Mouse (Mus musculus): ENCODE data around the gene Gcg. TPM values are rescaled to one million over a fixed set of nuclear protein-coding genes. Genes with fewer than 3 reads are reported as not detected.

Gene Gcg
- polyA plus RNA-seq (2012; rRNA removed), result 0.21 TPM in 1 of 2 replicates, not detected in the other

DNA sequence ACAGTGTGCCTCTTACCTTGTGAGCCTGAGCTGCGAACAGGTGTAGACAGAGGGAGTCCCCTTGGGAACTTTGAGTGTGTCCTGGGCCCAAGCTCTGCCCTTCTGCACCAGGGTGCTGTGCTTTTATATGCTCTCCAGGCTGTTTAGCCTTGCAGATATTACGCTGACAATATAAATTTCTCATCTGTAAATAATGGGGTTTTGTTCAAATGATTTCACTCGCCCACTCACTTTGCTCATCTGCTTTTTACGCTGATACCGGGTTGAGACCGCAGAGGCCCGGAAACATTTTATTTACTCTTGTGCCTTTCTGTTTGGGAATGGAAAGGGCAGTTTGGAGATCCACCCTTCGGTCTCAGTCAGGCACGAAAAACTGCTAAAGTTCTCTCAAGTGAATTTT, at the start of gene Gcg:
TSS of gene Gcg (minus strand) at position 101 of the 400 bp plus-strand sequence.
- TF ChIP-seq CTCF (IDR thresholded peaks at IDR 0.05; ENCODE audit: extremely low read depth, insufficient read depth, insufficient read length, insufficient replicate concordance), result no peak
- TF ChIP-seq POLR2A (IDR thresholded peaks at IDR 0.05; ENCODE audit: low read depth, low read length), result no peak
- Histone ChIP-seq H3K27me3 (ENCODE audit: control insufficient read depth, insufficient read depth, low read length) (no peaks in the 10 kb centered on the region), H3K36me3 (ENCODE audit: control insufficient read depth, insufficient read depth, low read length) (no peaks in the 10 kb centered on the region), H3K27ac (ENCODE audit: insufficient read depth, low read length) (no peak within 1 kb of the TSS), H3K4me1 (ENCODE audit: control insufficient read depth, insufficient read depth, insufficient read length) (no peaks in the 10 kb centered on the region), H3K4me3 (ENCODE audit: extremely low read depth, insufficient read depth, insufficient read length) (no peak within 1 kb of the TSS)
- no peak for DNase-seq (ENCODE audit: low read depth in 1 of 2, low spot score in 2 of 2)
- 91% methylated on average over 9 of the region's 9 CpGs for WGBS

GRCm38 (mm10) chr2:62531065-62531464, 47.6 kb upstream of the Gcg start:
- no peak for DNase-seq (ENCODE audit: low read depth in 1 of 2, low spot score in 2 of 2)
- TF ChIP-seq POLR2A (IDR thresholded peaks at IDR 0.05; ENCODE audit: low read depth, low read length), result no peak
- no peak for TF ChIP-seq CTCF (IDR thresholded peaks at IDR 0.05; ENCODE audit: extremely low read depth, insufficient read depth, insufficient read length, insufficient replicate concordance)
- Histone ChIP-seq H3K4me1 (ENCODE audit: control insufficient read depth, insufficient read depth, insufficient read length) (no peaks in the 10 kb centered on the region), H3K27me3 (ENCODE audit: control insufficient read depth, insufficient read depth, low read length) (no peaks in the 10 kb centered on the region), H3K36me3 (ENCODE audit: control insufficient read depth, insufficient read depth, low read length) (no peaks in the 10 kb centered on the region), H3K4me3 (ENCODE audit: extremely low read depth, insufficient read depth, insufficient read length) (no peak overlapping the region), H3K27ac (ENCODE audit: insufficient read depth, low read length) (no peak overlapping the region)
- WGBS, result 76% methylated on average over 1 of the region's 1 CpGs

- Histone ChIP-seq H3K27ac (ENCODE audit: insufficient read depth, low read length) (no peak overlapping the region), H3K4me1 (ENCODE audit: control insufficient read depth, insufficient read depth, insufficient read length) (no peaks in the 10 kb centered on the region), H3K36me3 (ENCODE audit: control insufficient read depth, insufficient read depth, low read length) (no peaks in the 10 kb centered on the region), H3K4me3 (ENCODE audit: extremely low read depth, insufficient read depth, insufficient read length) (no peak overlapping the region), H3K27me3 (ENCODE audit: control insufficient read depth, insufficient read depth, low read length) (no peaks in the 10 kb centered on the region)
- 88% methylated on average over 9 of the region's 9 CpGs for WGBS
- no peak for DNase-seq (ENCODE audit: low read depth in 1 of 2, low spot score in 2 of 2)
- TF ChIP-seq POLR2A (IDR thresholded peaks at IDR 0.05; ENCODE audit: low read depth, low read length), result no peak
These were observed 42.9 kb upstream of the Gcg start for GRCm38 (mm10) chr2:62526399-62526798.

DNA sequence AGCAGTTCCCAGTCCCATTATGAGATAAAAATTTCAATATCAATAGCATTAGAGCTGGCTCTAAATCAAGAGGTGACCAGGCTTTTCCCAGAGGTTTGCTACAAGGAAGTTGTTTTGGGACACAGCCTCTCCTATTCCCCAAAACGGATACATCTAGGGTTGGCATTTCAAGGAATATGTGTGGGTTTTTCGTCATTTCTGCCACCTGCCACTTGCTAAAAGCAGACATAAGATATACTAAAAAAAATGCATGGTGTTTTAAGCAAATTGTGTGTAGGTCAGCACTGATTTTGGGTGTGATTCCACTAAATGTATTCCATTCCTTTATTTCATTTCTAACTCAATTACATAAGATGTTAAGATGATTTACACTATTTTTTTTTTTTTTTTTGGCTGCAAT, 34.3 kb upstream of the Gcg start:
- WGBS, result 85% methylated on average over 2 of the region's 2 CpGs

DNA sequence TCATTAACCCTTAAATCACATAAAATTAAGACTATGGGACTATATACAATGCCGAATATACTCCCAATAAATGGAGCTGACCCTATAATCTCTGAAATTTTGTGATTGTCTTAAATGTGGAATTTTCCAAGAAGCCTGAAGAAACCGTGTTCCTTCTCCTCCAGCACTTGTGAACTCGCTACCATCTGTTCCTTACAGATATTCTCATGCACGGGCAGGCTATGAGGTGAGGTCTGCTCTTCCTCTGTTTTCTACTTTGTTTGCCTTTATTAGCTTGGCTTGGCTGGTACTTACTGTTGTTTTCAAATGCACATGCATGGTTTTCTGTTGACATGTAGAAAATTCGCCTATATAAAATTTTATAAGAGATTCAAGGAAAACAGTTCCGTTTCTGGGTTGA, 31.0 kb upstream of the Gcg start:
- H3K27ac ChIP-seq (ENCODE audit: insufficient read depth, low read length), result no peak overlapping the region
- H3K4me1 ChIP-seq (ENCODE audit: control insufficient read depth, insufficient read depth, insufficient read length), result no peaks in the 10 kb centered on the region
- TF ChIP-seq CTCF (IDR thresholded peaks at IDR 0.05; ENCODE audit: extremely low read depth, insufficient read depth, insufficient read length, insufficient replicate concordance) (no peak), POLR2A (IDR thresholded peaks at IDR 0.05; ENCODE audit: low read depth, low read length) (no peak)
- no peak for DNase-seq (ENCODE audit: low read depth in 1 of 2, low spot score in 2 of 2)
- no peaks in the 10 kb centered on the region for H3K27me3 ChIP-seq (ENCODE audit: control insufficient read depth, insufficient read depth, low read length)
- 87% methylated on average over 6 of the region's 6 CpGs for WGBS
- H3K36me3 ChIP-seq (ENCODE audit: control insufficient read depth, insufficient read depth, low read length), result no peaks in the 10 kb centered on the region
- H3K4me3 ChIP-seq (ENCODE audit: extremely low read depth, insufficient read depth, insufficient read length), result no peak overlapping the region

More for the DNA sequence above, 34.3 kb upstream of the Gcg start:
- TF ChIP-seq CTCF (IDR thresholded peaks at IDR 0.05; ENCODE audit: extremely low read depth, insufficient read depth, insufficient read length, insufficient replicate concordance), result no peak
- TF ChIP-seq POLR2A (IDR thresholded peaks at IDR 0.05; ENCODE audit: low read depth, low read length), result no peak
- Histone ChIP-seq H3K4me1 (ENCODE audit: control insufficient read depth, insufficient read depth, insufficient read length) (no peaks in the 10 kb centered on the region), H3K27ac (ENCODE audit: insufficient read depth, low read length) (no peak overlapping the region), H3K4me3 (ENCODE audit: extremely low read depth, insufficient read depth, insufficient read length) (no peak overlapping the region), H3K36me3 (ENCODE audit: control insufficient read depth, insufficient read depth, low read length) (no peaks in the 10 kb centered on the region), H3K27me3 (ENCODE audit: control insufficient read depth, insufficient read depth, low read length) (no peaks in the 10 kb centered on the region)
- DNase-seq (ENCODE audit: low read depth in 1 of 2, low spot score in 2 of 2), result no peak

DNA sequence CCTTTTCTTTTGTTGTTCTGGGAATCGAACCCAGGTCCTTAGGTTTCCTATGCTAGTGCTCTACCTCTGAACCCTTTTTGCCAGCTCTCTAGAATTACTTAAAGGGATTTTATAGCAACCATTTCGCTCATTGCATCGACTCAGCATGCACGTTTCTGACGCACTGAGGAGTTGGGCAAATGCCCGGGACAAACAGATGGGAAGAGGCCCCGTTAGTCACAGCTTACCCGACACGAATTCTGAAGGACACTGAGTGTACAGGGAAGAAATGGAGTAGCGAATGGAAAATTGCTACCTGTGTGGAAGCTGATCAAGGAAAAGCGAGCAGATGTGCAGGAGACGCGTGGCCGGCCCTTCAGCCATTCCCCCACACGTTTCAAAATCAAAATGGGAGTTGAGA, 30.0 kb upstream of the Gcg start:
- 92% methylated on average over 15 of the region's 15 CpGs for WGBS
- H3K4me1 ChIP-seq (ENCODE audit: control insufficient read depth, insufficient read depth, insufficient read length), result no peaks in the 10 kb centered on the region
- no peaks in the 10 kb centered on the region for H3K36me3 ChIP-seq (ENCODE audit: control insufficient read depth, insufficient read depth, low read length)
- H3K4me3 ChIP-seq (ENCODE audit: extremely low read depth, insufficient read depth, insufficient read length), result no peak overlapping the region
- DNase-seq (ENCODE audit: low read depth in 1 of 2, low spot score in 2 of 2), result no peak
- no peaks in the 10 kb centered on the region for H3K27me3 ChIP-seq (ENCODE audit: control insufficient read depth, insufficient read depth, low read length)
- TF ChIP-seq CTCF (IDR thresholded peaks at IDR 0.05; ENCODE audit: extremely low read depth, insufficient read depth, insufficient read length, insufficient replicate concordance), result no peak
- TF ChIP-seq POLR2A (IDR thresholded peaks at IDR 0.05; ENCODE audit: low read depth, low read length), result no peak
- no peak overlapping the region for H3K27ac ChIP-seq (ENCODE audit: insufficient read depth, low read length)

GRCm38 (mm10) chr2:62507130-62507529, 23.7 kb upstream of the Gcg start:
- no peak for DNase-seq (ENCODE audit: low read depth in 1 of 2, low spot score in 2 of 2)
- 94% methylated on average over 5 of the region's 5 CpGs for WGBS

More at GRCm38 (mm10) chr2:62507130-62507529, 23.7 kb upstream of the Gcg start:
- Histone ChIP-seq H3K27me3 (ENCODE audit: control insufficient read depth, insufficient read depth, low read length) (no peaks in the 10 kb centered on the region), H3K27ac (ENCODE audit: insufficient read depth, low read length) (no peak overlapping the region), H3K4me1 (ENCODE audit: control insufficient read depth, insufficient read depth, insufficient read length) (no peaks in the 10 kb centered on the region), H3K36me3 (ENCODE audit: control insufficient read depth, insufficient read depth, low read length) (no peaks in the 10 kb centered on the region), H3K4me3 (ENCODE audit: extremely low read depth, insufficient read depth, insufficient read length) (no peak overlapping the region)
- TF ChIP-seq POLR2A (IDR thresholded peaks at IDR 0.05; ENCODE audit: low read depth, low read length) (no peak), CTCF (IDR thresholded peaks at IDR 0.05; ENCODE audit: extremely low read depth, insufficient read depth, insufficient read length, insufficient replicate concordance) (no peak)

Measured in spleen, adult 2 months (tissue).